Mouse (Mus musculus) left cerebral cortex, adult 11 months (tissue): Measurements from ENCODE around the gene Zfyve1.
"Not testable (repeated sequence)": the region's sequence is repeated elsewhere in the genome, so short reads cannot be mapped to it uniquely, and the experiment has no call there.

Experiments
- DNase-seq: peaks from one replicate; pipeline ENCODE4 v3.0.0; 2022; ENCODE audit warnings: low spot score

Zfyve1 gene

GRCm38 (mm10) chr12:83597025-83597501 is at the start of gene Zfyve1:
TSS of gene Zfyve1 (minus strand) at chr12:83597222.
- DNase-seq: peak; percentile 94

- DNase-seq: no peak
Measured at GRCm38 (mm10) chr12:83643116-83643515, 46.1 kb upstream of the Zfyve1 start.

GRCm38 (mm10) chr12:83641233-83641632 is 44.2 kb upstream of the Zfyve1 start:
- DNase-seq: no peak

GRCm38 (mm10) chr12:83633807-83634206 is 36.8 kb upstream of the Zfyve1 start:
- no peak for DNase-seq

- DNase-seq: peak; percentile 26
Measured at GRCm38 (mm10) chr12:83632680-83633025, 35.6 kb upstream of the Zfyve1 start.

- peak; percentile 98 for DNase-seq
Measured at GRCm38 (mm10) chr12:83631743-83632679, 35.0 kb upstream of the Zfyve1 start.

- not testable (repeated sequence) for DNase-seq
Measured at GRCm38 (mm10) chr12:83630936-83631335, 33.9 kb upstream of the Zfyve1 start, which contains the start of gene Rbm25. TSS of gene Rbm25 (plus strand) at chr12:83631236.

GRCm38 (mm10) chr12:83624321-83624720 is 27.3 kb upstream of the Zfyve1 start:
- no peak for DNase-seq

GRCm38 (mm10) chr12:83622031-83622755 is 25.2 kb upstream of the Zfyve1 start:
- DNase-seq: no peak

GRCm38 (mm10) chr12:83620694-83621093 is 23.7 kb upstream of the Zfyve1 start:
- not testable (repeated sequence) for DNase-seq

- no peak for DNase-seq
Measured at GRCm38 (mm10) chr12:83618981-83619380, 22.0 kb upstream of the Zfyve1 start.

- DNase-seq: no peak
Measured at GRCm38 (mm10) chr12:83617261-83617660, 20.2 kb upstream of the Zfyve1 start.

GRCm38 (mm10) chr12:83606411-83606810 is 9.4 kb upstream of the Zfyve1 start:
- not testable (repeated sequence) for DNase-seq

GRCm38 (mm10) chr12:83602285-83602684 is 5.3 kb upstream of the Zfyve1 start:
- no peak for DNase-seq

GRCm38 (mm10) chr12:83597881-83598280 is 859 bp upstream of the Zfyve1 start:
- no peak for DNase-seq

- DNase-seq: no peak
Measured at GRCm38 (mm10) chr12:83596191-83596954, 649 bp downstream of the Zfyve1 start.

- DNase-seq: no peak
Measured at GRCm38 (mm10) chr12:83594454-83595040, 2.5 kb downstream of the Zfyve1 start.

- DNase-seq: no peak
Measured at GRCm38 (mm10) chr12:83591754-83592501, 5.1 kb downstream of the Zfyve1 start.

- no peak for DNase-seq
Measured at GRCm38 (mm10) chr12:83586628-83587027, 10.4 kb downstream of the Zfyve1 start.

- no peak for DNase-seq
Measured at GRCm38 (mm10) chr12:83582747-83583146, 14.3 kb downstream of the Zfyve1 start.

GRCm38 (mm10) chr12:83582106-83582505 is 14.9 kb downstream of the Zfyve1 start:
- DNase-seq: no peak
